Mouse (Mus musculus) liver, embryonic 14.5 days (tissue): ENCODE results near the gene Xrcc1.

Experiments
- CTCF ChIP-seq: IDR thresholded peaks from 2 replicates; pipeline ENCODE4 v1.5.1; 2016; ENCODE audit warnings: antibody characterized with exemption, low read depth, control low read depth
- EP300 ChIP-seq: IDR thresholded peaks from 2 replicates; pipeline ENCODE4 v1.6.1; 2016; ENCODE audit warnings: antibody characterized with exemption, low read depth

- TF ChIP-seq CTCF: no peak
- TF ChIP-seq EP300: no peak
Observed at GRCm38 (mm10) chr7:24617763-24618162, 71.7 kb downstream of the Xrcc1 start.
